Mouse (Mus musculus) CD8-positive naive resting alpha-beta T cell, adult 2 months (primary cell): ENCODE measurements around the gene Gm49721.
"Not testable (repeated sequence)": the region's sequence is repeated elsewhere in the genome, so short reads cannot be mapped to it uniquely, and the experiment has no call there.

Source experiments
- DNase-seq, 2 experiments: peaks; one replicate each; pipeline ENCODE4 v3.0.0; 2022; ENCODE audit warnings: low read depth in 2 of 2, low spot score in 2 of 2

Gm49721 gene

GRCm38 (mm10) chr17:6979380-6979779, 676 bp downstream of the Gm49721 start:
- not testable (repeated sequence) for DNase-seq

- not testable (repeated sequence) for DNase-seq
These were observed 1.4 kb downstream of the Gm49721 start for GRCm38 (mm10) chr17:6980144-6980543.

- not testable (repeated sequence) for DNase-seq
These were observed 7.4 kb downstream of the Gm49721 start for GRCm38 (mm10) chr17:6986118-6986517.

- not testable (repeated sequence) for DNase-seq
These were observed 16.8 kb downstream of the Gm49721 start for GRCm38 (mm10) chr17:6995504-6995903.

GRCm38 (mm10) chr17:6996826-6997225, 18.1 kb downstream of the Gm49721 start:
- not testable (repeated sequence) for DNase-seq

GRCm38 (mm10) chr17:6997778-6998490, 19.2 kb downstream of the Gm49721 start:
- DNase-seq: not testable (repeated sequence)

GRCm38 (mm10) chr17:7001790-7002585, 23.3 kb downstream of the Gm49721 start:
- DNase-seq: not testable (repeated sequence)

GRCm38 (mm10) chr17:7003392-7003791, 24.7 kb downstream of the Gm49721 start:
- DNase-seq: not testable (repeated sequence)

GRCm38 (mm10) chr17:7005646-7006045, 26.9 kb downstream of the Gm49721 start:
- not testable (repeated sequence) for DNase-seq

GRCm38 (mm10) chr17:7008885-7009284, 30.2 kb downstream of the Gm49721 start:
- DNase-seq: not testable (repeated sequence)

- DNase-seq: not testable (repeated sequence)
These were observed 30.7 kb downstream of the Gm49721 start for GRCm38 (mm10) chr17:7009440-7009839.

GRCm38 (mm10) chr17:7009901-7010300, 31.2 kb downstream of the Gm49721 start:
- not testable (repeated sequence) for DNase-seq

GRCm38 (mm10) chr17:7014190-7014589, 35.5 kb downstream of the Gm49721 start:
- not testable (repeated sequence) for DNase-seq

- not testable (repeated sequence) for DNase-seq
These were observed 46.6 kb downstream of the Gm49721 start, which contains the start of gene Gm1604a for GRCm38 (mm10) chr17:7025257-7025656. TSS of gene Gm1604a (plus strand) at chr17:7025568.

- not testable (repeated sequence) for DNase-seq
These were observed 47.2 kb downstream of the Gm49721 start for GRCm38 (mm10) chr17:7025764-7026346.

GRCm38 (mm10) chr17:7030204-7030603, 51.5 kb downstream of the Gm49721 start:
- DNase-seq: not testable (repeated sequence)

GRCm38 (mm10) chr17:7030622-7031174, 52.0 kb downstream of the Gm49721 start:
- not testable (repeated sequence) for DNase-seq

GRCm38 (mm10) chr17:7033192-7034166, 54.8 kb downstream of the Gm49721 start:
- DNase-seq: not testable (repeated sequence)

- not testable (repeated sequence) for DNase-seq
These were observed 90.4 kb downstream of the Gm49721 start for GRCm38 (mm10) chr17:7068997-7069539.
